Mouse (Mus musculus): ENCODE measurements around the gene Cd80. TPM values are rescaled to one million over a fixed set of nuclear protein-coding genes. Genes with fewer than 3 reads are reported as not detected.
A peak's percentile ranks its signal among the peaks of the same experiment; 100 is the strongest.

The Cd80 gene
- polyA plus RNA-seq, 1 experiment from 2014 or later = 0.21 TPM

DNA sequence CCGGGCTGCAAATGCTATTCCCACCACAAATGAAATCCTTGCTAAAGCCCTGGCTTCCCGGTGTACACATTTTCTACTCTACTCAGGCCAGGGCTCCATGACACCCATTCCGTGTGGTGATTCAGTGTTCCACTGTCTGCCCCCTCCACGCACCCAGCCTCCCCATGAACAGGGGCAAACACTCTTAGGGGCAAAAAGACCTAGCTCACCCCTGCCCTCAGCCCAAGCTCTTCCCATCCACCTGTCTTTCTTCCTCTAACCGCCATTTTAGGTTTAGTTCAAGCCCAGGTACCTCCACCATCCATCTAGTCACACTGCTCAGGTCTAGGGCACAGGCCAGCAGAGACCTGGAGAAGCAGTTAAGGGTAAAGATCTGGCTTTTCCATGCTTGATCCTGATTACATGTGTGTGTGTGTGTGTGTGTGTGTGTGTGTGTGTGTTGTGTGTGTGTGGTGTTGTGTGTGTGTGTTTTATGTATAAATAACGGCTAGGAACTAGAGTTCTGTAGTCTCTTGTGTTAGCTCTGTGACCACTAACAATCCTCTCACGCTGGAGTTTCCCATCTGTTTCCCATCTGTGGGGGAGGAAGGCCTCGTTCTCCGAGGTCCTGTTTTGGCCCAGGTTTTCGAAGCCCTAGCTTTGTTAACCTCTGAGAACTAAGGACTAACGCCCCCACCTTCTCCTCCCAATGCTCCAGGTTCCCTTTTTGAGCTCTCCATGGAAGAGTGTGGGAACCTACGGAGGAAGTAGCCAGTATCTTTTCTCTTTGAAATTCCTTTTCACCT, 3.7 kb upstream of the Cd80 start:
- peak overlapping the region; percentile 71 for H3K9ac ChIP-seq
- WGBS = 38% methylated on average over 12 of the region's 12 CpGs
- H3K4me1 ChIP-seq = peaks cover 36% of the 10 kb centered on the region
- H3K27ac ChIP-seq (replicated peaks) = peak overlapping the region; percentile 96
- no peaks in the 10 kb centered on the region for H3K27me3 ChIP-seq
- ATAC-seq (ENCODE audit: insufficient number of reproducible peaks, low FRiP score, low TSS enrichment, low read depth) = no peak
- H3K4me3 ChIP-seq (replicated peaks) = peak overlapping the region; percentile 75
- H3K36me3 ChIP-seq = peaks cover 23% of the 10 kb centered on the region
- peak overlapping the region; percentile 65 for H3K4me2 ChIP-seq (replicated peaks)
- no peaks in the 10 kb centered on the region for H3K9me3 ChIP-seq (replicated peaks)

GRCm38 (mm10) chr16:38452442-38453202, 2.7 kb upstream of the Cd80 start, which contains the start of gene Adprh:
Adprh (minus strand) TSS chr16:38452703.
- Histone ChIP-seq H3K4me1 (peaks cover 31% of the 10 kb centered on the region), H3K4me2 (replicated peaks) (peak within 1 kb of the TSS; percentile 65), H3K27me3 (no peaks in the 10 kb centered on the region), H3K9me3 (replicated peaks) (no peaks in the 10 kb centered on the region), H3K4me3 (replicated peaks) (peak within 1 kb of the TSS; percentile 75), H3K36me3 (0 out of 2 replicates have a peak, but pooled peaks cover 13% of the 10 kb centered on the region), H3K9ac (peak within 1 kb of the TSS; percentile 71), H3K27ac (replicated peaks) (peak within 1 kb of the TSS; percentile 96)
- ATAC-seq (ENCODE audit: insufficient number of reproducible peaks, low FRiP score, low TSS enrichment, low read depth) = peak; percentile 95
- WGBS = under 1% methylated on average over 58 of the region's 61 CpGs

- peak overlapping the region; percentile 65 for H3K4me2 ChIP-seq (replicated peaks)
- 27% methylated on average over 3 of the region's 3 CpGs for WGBS
Measured at GRCm38 (mm10) chr16:38453203-38453553, 2.2 kb upstream of the Cd80 start.

DNA sequence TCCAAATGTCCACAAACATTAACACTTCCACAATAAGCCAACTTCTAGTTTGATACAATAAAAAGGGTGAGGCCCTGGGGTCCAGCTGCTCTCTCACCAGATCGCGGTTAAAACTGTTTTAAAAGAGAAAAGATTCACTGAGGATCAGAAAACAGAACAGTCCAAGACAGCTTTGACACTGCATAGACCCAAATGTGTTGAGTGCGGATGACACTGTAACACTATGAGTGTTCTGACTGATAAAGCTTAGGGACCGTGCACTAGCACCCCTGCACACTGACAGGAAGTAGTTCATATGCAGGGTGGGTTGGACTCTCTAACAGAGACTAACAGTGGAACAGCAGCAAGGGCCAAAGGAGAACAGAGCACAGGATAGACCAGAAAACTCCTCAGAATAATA, 1.4 kb upstream of the Cd80 start:
- H3K4me3 ChIP-seq (replicated peaks) = no peak overlapping the region
- no peaks in the 10 kb centered on the region for H3K9me3 ChIP-seq (replicated peaks)
- H3K4me1 ChIP-seq = peaks cover 23% of the 10 kb centered on the region
- H3K4me2 ChIP-seq (replicated peaks) = no peak overlapping the region
- whole genome bisulfite sequencing = 87% methylated on average over 4 of the region's 4 CpGs
- no peaks in the 10 kb centered on the region for H3K27me3 ChIP-seq
- no peak overlapping the region for H3K9ac ChIP-seq
- H3K36me3 ChIP-seq = 0 out of 2 replicates have a peak, but pooled peaks cover 13% of the 10 kb centered on the region
- no peak overlapping the region for H3K27ac ChIP-seq (replicated peaks)
- no peak for ATAC-seq (ENCODE audit: insufficient number of reproducible peaks, low FRiP score, low TSS enrichment, low read depth)

More at GRCm38 (mm10) chr16:38453203-38453553, 2.2 kb upstream of the Cd80 start:
- no peak for ATAC-seq (ENCODE audit: insufficient number of reproducible peaks, low FRiP score, low TSS enrichment, low read depth)
- peak overlapping the region; percentile 96 for H3K27ac ChIP-seq (replicated peaks)
- H3K9ac ChIP-seq = peak overlapping the region; percentile 71
- no peaks in the 10 kb centered on the region for H3K27me3 ChIP-seq
- H3K4me1 ChIP-seq = peaks cover 27% of the 10 kb centered on the region
- no peaks in the 10 kb centered on the region for H3K9me3 ChIP-seq (replicated peaks)
- 0 out of 2 replicates have a peak, but pooled peaks cover 13% of the 10 kb centered on the region for H3K36me3 ChIP-seq
- peak overlapping the region; percentile 75 for H3K4me3 ChIP-seq (replicated peaks)

DNA sequence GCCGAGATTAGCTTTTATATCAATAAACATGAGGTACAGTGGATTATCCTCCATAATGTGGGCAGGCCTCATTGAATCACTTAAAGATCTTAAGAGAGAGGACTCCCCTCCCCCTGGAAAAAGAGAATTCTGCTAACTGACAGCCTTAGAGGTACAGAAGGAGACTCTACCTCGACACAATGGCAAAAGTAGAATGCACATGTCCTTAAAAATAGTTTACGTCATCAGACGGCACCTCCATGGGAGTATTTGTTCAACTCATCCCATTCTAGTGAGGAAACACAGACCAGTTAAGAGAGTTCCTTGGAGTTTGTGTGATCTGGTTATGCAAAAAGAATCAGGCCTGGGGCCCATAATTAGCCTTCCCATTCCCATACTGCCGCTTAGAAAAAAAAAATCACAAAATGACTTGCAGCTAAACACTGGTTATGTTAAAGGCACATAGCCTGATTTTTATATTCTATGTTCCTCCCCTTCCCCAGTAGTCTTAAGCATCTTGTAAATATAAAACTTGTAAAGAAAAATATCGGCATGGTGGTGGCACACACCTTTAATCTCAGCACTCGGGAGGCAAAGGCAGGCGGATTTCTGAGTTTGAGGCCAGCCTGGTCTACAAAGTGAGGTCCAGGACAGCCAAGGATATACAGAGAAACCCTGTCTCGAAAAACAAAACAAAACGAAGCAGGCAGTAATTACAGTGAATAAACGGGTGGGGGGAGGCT, 667 bp upstream of the Cd80 start:
- ATAC-seq (ENCODE audit: insufficient number of reproducible peaks, low FRiP score, low TSS enrichment, low read depth) = no peak
- Histone ChIP-seq H3K4me1 (peaks cover 21% of the 10 kb centered on the region), H3K27ac (replicated peaks) (no peak overlapping the region), H3K36me3 (0 out of 2 replicates have a peak, but pooled peaks cover 10% of the 10 kb centered on the region), H3K9ac (no peak overlapping the region), H3K9me3 (replicated peaks) (no peaks in the 10 kb centered on the region), H3K4me3 (replicated peaks) (no peak overlapping the region), H3K4me2 (replicated peaks) (no peak overlapping the region), H3K27me3 (no peaks in the 10 kb centered on the region)
- 65% methylated on average over 11 of the region's 11 CpGs for WGBS

DNA sequence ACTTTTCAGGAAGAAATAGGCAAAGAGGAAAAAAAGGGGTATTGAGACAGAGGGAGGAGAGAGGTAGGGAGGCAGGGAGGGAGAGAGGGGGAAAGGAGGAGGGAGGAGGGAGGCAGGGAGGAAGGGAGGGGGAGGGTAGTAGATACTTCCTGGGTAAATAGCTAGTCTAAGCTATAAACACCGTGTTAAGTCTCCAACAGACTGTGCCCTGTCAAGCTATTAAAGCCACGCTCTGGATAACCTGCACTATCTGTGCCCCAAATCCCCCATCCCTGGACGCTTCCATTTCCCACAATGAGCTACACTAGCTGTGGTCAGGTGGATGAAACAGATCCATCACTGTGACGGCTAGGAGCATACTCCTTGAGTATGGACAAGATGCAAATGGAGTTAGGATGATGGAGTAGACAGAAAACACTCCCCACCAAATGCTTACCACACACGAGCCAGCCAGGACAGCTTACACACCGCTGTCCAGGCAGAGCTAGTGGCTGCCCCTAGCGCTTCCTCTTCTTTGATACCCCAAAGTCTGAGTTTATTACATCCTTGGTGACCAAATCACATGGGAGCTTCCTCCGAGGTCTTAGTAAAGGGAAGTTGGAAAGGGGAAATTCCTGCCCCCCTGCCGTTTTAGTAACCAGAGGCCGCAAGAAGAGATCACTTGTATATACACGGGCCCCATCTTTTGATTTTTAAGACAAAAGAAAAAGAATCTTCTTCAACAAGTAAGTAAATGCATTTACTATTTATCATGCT, 1.6 kb downstream of the Cd80 start:
- Histone ChIP-seq H3K27ac (replicated peaks) (no peak overlapping the region), H3K4me1 (0 out of 2 replicates have a peak, but pooled peaks cover 4% of the 10 kb centered on the region), H3K9ac (no peak overlapping the region), H3K4me2 (replicated peaks) (no peak overlapping the region), H3K36me3 (no peaks in the 10 kb centered on the region), H3K27me3 (no peaks in the 10 kb centered on the region), H3K4me3 (replicated peaks) (no peak overlapping the region), H3K9me3 (replicated peaks) (no peaks in the 10 kb centered on the region)
- WGBS = 58% methylated on average over 11 of the region's 11 CpGs
- ATAC-seq (ENCODE audit: insufficient number of reproducible peaks, low FRiP score, low TSS enrichment, low read depth) = no peak

DNA sequence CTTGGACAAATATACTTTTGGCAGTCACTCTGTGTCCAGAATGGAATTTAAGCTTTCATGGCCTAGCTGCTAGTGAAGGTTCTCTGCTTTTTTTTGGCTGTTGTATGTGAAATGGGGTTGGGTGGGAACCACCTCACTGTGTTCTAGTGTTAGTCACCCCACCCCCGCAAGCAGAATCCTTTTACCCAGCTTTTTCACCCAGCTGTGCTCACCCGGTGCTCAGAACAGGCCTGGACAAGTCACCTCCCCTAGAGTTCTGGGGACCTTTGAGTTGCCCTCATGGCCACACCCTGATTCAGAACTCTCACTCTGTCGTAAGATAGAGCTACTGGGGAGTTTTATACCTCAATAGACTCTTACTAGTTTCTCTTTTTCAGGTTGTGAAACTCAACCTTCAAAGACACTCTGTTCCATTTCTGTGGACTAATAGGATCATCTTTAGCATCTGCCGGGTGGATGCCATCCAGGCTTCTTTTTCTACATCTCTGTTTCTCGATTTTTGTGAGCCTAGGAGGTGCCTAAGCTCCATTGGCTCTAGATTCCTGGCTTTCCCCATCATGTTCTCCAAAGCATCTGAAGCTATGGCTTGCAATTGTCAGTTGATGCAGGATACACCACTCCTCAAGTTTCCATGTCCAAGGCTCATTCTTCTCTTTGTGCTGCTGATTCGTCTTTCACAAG, 3.4 kb downstream of the Cd80 start:
- H3K27ac ChIP-seq (replicated peaks) = no peak overlapping the region
- H3K9me3 ChIP-seq (replicated peaks) = no peaks in the 10 kb centered on the region
- no peaks in the 10 kb centered on the region for H3K4me1 ChIP-seq
- no peak overlapping the region for H3K4me3 ChIP-seq (replicated peaks)
- no peak overlapping the region for H3K4me2 ChIP-seq (replicated peaks)
- H3K9ac ChIP-seq = no peak overlapping the region
- no peak; the same call in 1 of the 2 replicates for ATAC-seq (ENCODE audit: insufficient number of reproducible peaks, low FRiP score, low TSS enrichment, low read depth)
- WGBS = 63% methylated on average over 6 of the region's 6 CpGs
- no peaks in the 10 kb centered on the region for H3K36me3 ChIP-seq
- H3K27me3 ChIP-seq = no peaks in the 10 kb centered on the region

DNA sequence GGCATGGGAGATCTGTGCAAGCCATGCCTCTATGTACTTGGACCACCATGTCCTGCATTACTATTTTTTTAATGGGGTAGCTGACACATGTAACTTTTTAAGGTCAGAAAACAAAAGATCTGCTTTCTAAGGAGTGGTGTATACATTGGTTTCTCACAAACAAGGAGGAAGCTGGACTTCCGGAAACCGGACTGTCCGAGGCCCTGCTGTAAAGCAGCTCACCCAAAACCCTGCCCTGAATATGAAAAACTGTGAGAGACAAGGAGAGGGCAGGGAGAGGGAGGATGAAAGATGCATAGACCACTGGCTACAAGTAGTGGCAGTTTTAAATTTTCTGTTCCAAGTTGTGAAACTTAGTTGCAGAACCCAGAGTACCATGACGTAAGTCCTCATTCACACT, 4.6 kb downstream of the Cd80 start:
- ATAC-seq (ENCODE audit: insufficient number of reproducible peaks, low FRiP score, low TSS enrichment, low read depth) = no peak
- Histone ChIP-seq H3K4me3 (replicated peaks) (no peak overlapping the region), H3K4me2 (replicated peaks) (no peak overlapping the region), H3K9me3 (replicated peaks) (no peaks in the 10 kb centered on the region), H3K4me1 (no peaks in the 10 kb centered on the region), H3K27me3 (no peaks in the 10 kb centered on the region), H3K27ac (replicated peaks) (no peak overlapping the region), H3K9ac (no peak overlapping the region), H3K36me3 (no peaks in the 10 kb centered on the region)
- 85% methylated on average over 4 of the region's 4 CpGs for WGBS

DNA sequence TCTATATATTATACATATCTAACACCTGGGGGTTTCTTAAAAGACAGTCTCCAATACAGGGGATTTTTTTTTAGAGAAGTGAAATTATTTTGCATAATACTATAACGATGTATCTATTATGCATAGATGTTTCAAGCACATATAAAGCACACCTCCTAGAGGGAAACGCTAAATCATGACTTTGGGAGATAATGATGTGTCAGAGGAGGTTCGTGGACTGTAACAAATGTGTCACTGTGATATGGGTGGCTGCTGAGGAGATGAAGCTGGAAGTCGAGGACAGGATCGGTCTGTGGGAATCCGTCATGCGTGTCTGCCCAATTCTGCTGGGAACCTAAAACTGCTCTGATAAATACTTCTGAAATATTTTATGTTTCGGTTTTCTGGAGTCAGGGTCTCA, 6.4 kb downstream of the Cd80 start:
- Histone ChIP-seq H3K9me3 (replicated peaks) (no peaks in the 10 kb centered on the region), H3K9ac (no peak overlapping the region), H3K4me3 (replicated peaks) (no peak overlapping the region), H3K4me1 (no peaks in the 10 kb centered on the region), H3K27me3 (no peaks in the 10 kb centered on the region), H3K27ac (replicated peaks) (no peak overlapping the region), H3K4me2 (replicated peaks) (no peak overlapping the region), H3K36me3 (no peaks in the 10 kb centered on the region)
- 79% methylated on average over 8 of the region's 8 CpGs for WGBS
- ATAC-seq (ENCODE audit: insufficient number of reproducible peaks, low FRiP score, low TSS enrichment, low read depth) = no peak

- H3K9ac ChIP-seq = no peak overlapping the region
- no peak overlapping the region for H3K4me2 ChIP-seq (replicated peaks)
- WGBS = 77% methylated on average over 7 of the region's 7 CpGs
- H3K4me3 ChIP-seq (replicated peaks) = no peak overlapping the region
- H3K27ac ChIP-seq (replicated peaks) = no peak overlapping the region
- no peaks in the 10 kb centered on the region for H3K9me3 ChIP-seq (replicated peaks)
- ATAC-seq (ENCODE audit: insufficient number of reproducible peaks, low FRiP score, low TSS enrichment, low read depth) = no peak
- H3K27me3 ChIP-seq = no peaks in the 10 kb centered on the region
- H3K36me3 ChIP-seq = no peaks in the 10 kb centered on the region
- no peaks in the 10 kb centered on the region for H3K4me1 ChIP-seq
Measured at GRCm38 (mm10) chr16:38462161-38462560, 6.8 kb downstream of the Cd80 start.
